Mouse (Mus musculus): ENCODE measurements around the gene Mycbp. TPM values are rescaled to one million over a fixed set of nuclear protein-coding genes. Genes with fewer than 3 reads are reported as not detected.
A peak's percentile ranks its signal among the peaks of the same experiment; 100 is the strongest.

Gene Mycbp
- total and polyA plus RNA-seq, 3 experiments = 15.3 to 24.4 (median 24.1) TPM

DNA sequence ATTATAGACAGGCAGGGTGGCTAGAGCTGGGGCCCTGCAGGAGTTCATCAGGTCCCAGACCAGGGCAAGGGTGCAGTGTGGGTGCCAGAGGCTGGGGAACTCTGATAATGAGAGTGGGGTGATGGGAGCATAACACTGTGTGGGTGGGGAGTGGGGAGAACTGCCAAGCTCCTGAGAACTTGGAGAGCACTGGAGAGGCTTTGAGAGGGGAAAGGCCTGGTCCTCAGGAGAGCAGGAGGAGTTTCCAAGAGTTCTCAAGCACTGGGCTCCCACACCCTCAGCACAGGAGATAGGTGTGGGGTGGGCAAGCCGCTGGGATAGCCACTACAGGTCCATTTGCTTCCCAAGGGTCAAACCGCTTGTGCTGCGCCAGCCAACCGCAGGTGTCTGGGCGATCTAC lies 10.9 kb upstream of the Mycbp start:
- no peaks in the 10 kb centered on the region for H3K79me2 ChIP-seq (replicated peaks; ENCODE audit: control insufficient read depth, insufficient read depth, low read length)
- H3K9ac ChIP-seq (ENCODE audit: low read depth, low read length) = no peak overlapping the region
- H3K27ac ChIP-seq = no peak overlapping the region
- TF ChIP-seq POLR2A (IDR thresholded peaks at IDR 0.05; ENCODE audit: insufficient read depth, low read depth, low read length) (no peak), EP300 (IDR thresholded peaks at IDR 0.05; ENCODE audit: insufficient read depth, low read depth, low read length) (no peak), CTCF (IDR thresholded peaks at IDR 0.05) (no peak)
- no peak overlapping the region for H3K4me3 ChIP-seq
- WGBS = 93% methylated on average over 5 of the region's 5 CpGs
- H3K36me3 ChIP-seq (ENCODE audit: control insufficient read depth, insufficient read depth, low read length) = no peaks in the 10 kb centered on the region
- DNase-seq = no peak
- no peaks in the 10 kb centered on the region for H3K27me3 ChIP-seq (ENCODE audit: control insufficient read depth, insufficient read depth, low read length)
- no peaks in the 10 kb centered on the region for H3K4me1 ChIP-seq (ENCODE audit: control insufficient read depth, insufficient read depth, low read length)
- intact Hi-C loops (cut with DNase I) = loop anchor here (10.0 kb wide), 3 partner anchors 79 to 589 kb away; no protein-coding TSS in a partner anchor

DNA sequence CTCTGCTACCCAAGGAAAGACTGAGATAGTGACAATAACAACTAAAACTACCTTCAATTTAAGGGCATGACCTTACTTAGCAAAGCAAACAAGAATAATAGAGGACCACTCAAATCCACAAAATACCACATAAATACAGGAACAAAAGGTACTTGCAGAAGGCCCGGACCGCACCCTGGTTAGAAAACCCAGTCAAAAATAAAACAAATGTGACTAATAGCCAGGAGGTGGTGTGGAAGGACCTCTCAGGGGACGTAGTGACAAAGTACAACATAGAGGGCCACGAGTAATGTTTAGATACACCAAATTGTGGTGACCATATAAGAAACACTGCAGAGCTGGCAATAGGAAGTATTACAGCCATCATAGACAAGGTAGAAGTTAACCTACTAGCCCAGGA lies 10.3 kb upstream of the Mycbp start:
- no peaks in the 10 kb centered on the region for H3K36me3 ChIP-seq (ENCODE audit: control insufficient read depth, insufficient read depth, low read length)
- WGBS = 88% methylated on average over 4 of the region's 4 CpGs
- DNase-seq = no peak
- H3K27ac ChIP-seq = no peak overlapping the region
- no peak overlapping the region for H3K9ac ChIP-seq (ENCODE audit: low read depth, low read length)
- H3K4me1 ChIP-seq (ENCODE audit: control insufficient read depth, insufficient read depth, low read length) = no peaks in the 10 kb centered on the region
- H3K4me3 ChIP-seq = no peak overlapping the region
- no peaks in the 10 kb centered on the region for H3K79me2 ChIP-seq (replicated peaks; ENCODE audit: control insufficient read depth, insufficient read depth, low read length)
- no peak for TF ChIP-seq POLR2A (IDR thresholded peaks at IDR 0.05; ENCODE audit: insufficient read depth, low read depth, low read length)
- TF ChIP-seq CTCF (IDR thresholded peaks at IDR 0.05) = no peak
- TF ChIP-seq EP300 (IDR thresholded peaks at IDR 0.05; ENCODE audit: insufficient read depth, low read depth, low read length) = no peak
- intact Hi-C loops (cut with DNase I) = loop anchor here (10.0 kb wide), 3 partner anchors 79 to 589 kb away; no protein-coding TSS in a partner anchor
- H3K27me3 ChIP-seq (ENCODE audit: control insufficient read depth, insufficient read depth, low read length) = no peaks in the 10 kb centered on the region

GRCm38 (mm10) chr4:123898696-123899095 lies 5.9 kb upstream of the Mycbp start:
- Histone ChIP-seq H3K79me2 (replicated peaks; ENCODE audit: control insufficient read depth, insufficient read depth, low read length) (no peaks in the 10 kb centered on the region), H3K27ac (no peak overlapping the region), H3K4me3 (no peak overlapping the region), H3K4me1 (ENCODE audit: control insufficient read depth, insufficient read depth, low read length) (no peaks in the 10 kb centered on the region), H3K27me3 (ENCODE audit: control insufficient read depth, insufficient read depth, low read length) (no peaks in the 10 kb centered on the region), H3K9ac (ENCODE audit: low read depth, low read length) (no peak overlapping the region), H3K36me3 (ENCODE audit: control insufficient read depth, insufficient read depth, low read length) (no peaks in the 10 kb centered on the region)
- WGBS = 14% methylated on average over 5 of the region's 5 CpGs
- peak; percentile 17 to 36 for DNase-seq
- intact Hi-C loops (cut with DNase I) = loop anchor here (1.0 to 10.0 kb wide), 4 partner anchors 84 to 594 kb away; no protein-coding TSS in a partner anchor
- TF ChIP-seq CTCF (IDR thresholded peaks at IDR 0.05) (peak; percentile 92), POLR2A (IDR thresholded peaks at IDR 0.05; ENCODE audit: insufficient read depth, low read depth, low read length) (no peak)

DNA sequence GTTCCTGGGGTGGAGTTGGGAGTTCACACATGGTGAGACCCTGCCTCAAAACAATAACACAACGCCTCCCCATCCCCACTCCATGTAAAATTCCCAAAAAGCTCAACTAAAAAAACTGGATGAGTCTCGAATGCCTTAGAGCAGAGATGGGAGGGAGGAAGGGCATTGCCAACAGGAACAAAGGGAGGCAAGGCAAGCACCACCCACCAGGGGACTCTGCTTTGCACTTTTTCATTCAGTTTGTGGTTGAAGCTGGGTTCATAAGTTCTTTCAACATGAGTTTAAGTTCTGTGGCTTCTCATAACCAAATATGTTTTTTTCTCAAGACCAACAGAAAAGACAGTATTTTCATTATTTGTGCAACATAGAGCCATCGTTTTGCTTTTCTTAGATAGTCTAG lies 1.2 kb upstream of the Mycbp start:
- H3K9ac ChIP-seq (ENCODE audit: low read depth, low read length) = no peak overlapping the region
- H3K4me3 ChIP-seq = no peak overlapping the region
- no peak overlapping the region for H3K27ac ChIP-seq
- no peaks in the 10 kb centered on the region; the same call in 1 of the 2 replicates for H3K4me1 ChIP-seq (ENCODE audit: control insufficient read depth, insufficient read depth, low read length)
- 70% methylated on average over 3 of the region's 3 CpGs for WGBS
- no peaks in the 10 kb centered on the region; the same call in 1 of the 2 replicates for H3K79me2 ChIP-seq (replicated peaks; ENCODE audit: control insufficient read depth, insufficient read depth, low read length)
- no peaks in the 10 kb centered on the region; the same call in 1 of the 2 replicates for H3K36me3 ChIP-seq (ENCODE audit: control insufficient read depth, insufficient read depth, low read length)
- intact Hi-C loops (cut with DNase I) = no loop called here
- TF ChIP-seq EP300 (IDR thresholded peaks at IDR 0.05; ENCODE audit: insufficient read depth, low read depth, low read length) = no peak
- no peak for TF ChIP-seq CTCF (IDR thresholded peaks at IDR 0.05)
- no peak for TF ChIP-seq POLR2A (IDR thresholded peaks at IDR 0.05; ENCODE audit: insufficient read depth, low read depth, low read length)
- no peak for DNase-seq
- no peaks in the 10 kb centered on the region for H3K27me3 ChIP-seq (ENCODE audit: control insufficient read depth, insufficient read depth, low read length)

GRCm38 (mm10) chr4:123905126-123905668 lies 565 bp downstream of the Mycbp start:
- no peaks in the 10 kb centered on the region for H3K27me3 ChIP-seq (ENCODE audit: control insufficient read depth, insufficient read depth, low read length)
- no peaks in the 10 kb centered on the region; the same call in 1 of the 2 replicates for H3K4me1 ChIP-seq (ENCODE audit: control insufficient read depth, insufficient read depth, low read length)
- H3K9ac ChIP-seq (ENCODE audit: low read depth, low read length) = peak overlapping the region; percentile 84
- H3K4me3 ChIP-seq = peak overlapping the region; percentile 78
- under 1% methylated on average over 53 of the region's 53 CpGs for WGBS
- intact Hi-C loops (cut with DNase I) = loop anchor here (2.0 kb wide), 1 partner anchor 154 kb away; the partner anchor contains the start of gene Akirin1
- TF ChIP-seq CTCF (IDR thresholded peaks at IDR 0.05) (no peak), EP300 (IDR thresholded peaks at IDR 0.05; ENCODE audit: insufficient read depth, low read depth, low read length) (no peak)
- DNase-seq = no peak
- H3K36me3 ChIP-seq (ENCODE audit: control insufficient read depth, insufficient read depth, low read length) = peaks cover 2% of the 10 kb centered on the region
- H3K27ac ChIP-seq = peak overlapping the region; percentile 75
- peaks cover 3% of the 10 kb centered on the region; the same call in 1 of the 2 replicates for H3K79me2 ChIP-seq (replicated peaks; ENCODE audit: control insufficient read depth, insufficient read depth, low read length)

DNA sequence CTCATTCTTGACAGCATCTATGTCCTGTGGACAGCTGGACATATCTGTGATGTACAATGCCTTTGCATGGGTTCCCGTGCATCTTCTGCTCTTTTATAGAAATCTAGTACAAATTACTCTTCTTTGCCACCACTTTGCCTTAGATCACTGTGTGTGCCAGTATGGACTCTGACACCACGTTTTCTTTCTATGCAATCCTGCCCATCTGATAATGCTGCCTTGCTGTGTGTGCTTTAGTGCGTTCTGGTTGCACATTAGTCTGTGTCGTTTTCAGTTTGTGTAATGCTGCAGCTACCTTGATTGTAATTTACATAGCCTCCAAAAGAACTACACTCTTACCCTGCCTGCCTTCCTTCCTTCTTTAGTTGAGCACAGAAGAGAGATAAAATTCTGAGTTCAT lies 6.9 kb downstream of the Mycbp start:
- WGBS = 71% methylated on average over 4 of the region's 4 CpGs
- intact Hi-C loops (cut with DNase I) = loop anchor here (10.0 kb wide), 1 partner anchor 777 kb away; the partner anchor contains the start of gene Ppie
- Histone ChIP-seq H3K4me3 (no peak overlapping the region), H3K27ac (no peak overlapping the region), H3K9ac (ENCODE audit: low read depth, low read length) (no peak overlapping the region), H3K36me3 (ENCODE audit: control insufficient read depth, insufficient read depth, low read length) (peaks cover 20% of the 10 kb centered on the region), H3K27me3 (ENCODE audit: control insufficient read depth, insufficient read depth, low read length) (no peaks in the 10 kb centered on the region), H3K79me2 (replicated peaks; ENCODE audit: control insufficient read depth, insufficient read depth, low read length) (peaks cover 7% of the 10 kb centered on the region), H3K4me1 (ENCODE audit: control insufficient read depth, insufficient read depth, low read length) (peaks cover 4% of the 10 kb centered on the region)
- DNase-seq = no peak
- TF ChIP-seq CTCF (IDR thresholded peaks at IDR 0.05) = no peak
- no peak for TF ChIP-seq EP300 (IDR thresholded peaks at IDR 0.05; ENCODE audit: insufficient read depth, low read depth, low read length)
- TF ChIP-seq POLR2A (IDR thresholded peaks at IDR 0.05; ENCODE audit: insufficient read depth, low read depth, low read length) = no peak
